Mouse (Mus musculus): ENCODE results near the gene Ppip5k2.

GRCm38 (mm10) chr1:97746261-97746660 is 23.9 kb downstream of the Ppip5k2 start:
- TF ChIP-seq GATA1 (IDR thresholded peaks at IDR 0.05; ENCODE audit: borderline replicate concordance, low read length): no peak
- TF ChIP-seq CTCF (IDR thresholded peaks at IDR 0.05; ENCODE audit: low read depth, low read length): no peak
- TF ChIP-seq TAL1 (conservative IDR thresholded peaks at IDR 0.05; ENCODE audit: low read depth, low read length): no peak
